Mouse (Mus musculus) stomach, embryonic 16.5 days (tissue): ENCODE data around the gene Pltp. TPM values are rescaled to one million over a fixed set of nuclear protein-coding genes. Genes with fewer than 3 reads are reported as not detected.
"Not testable (repeated sequence)": the region's sequence is repeated elsewhere in the genome, so short reads cannot be mapped to it uniquely, and the experiment has no call there.

ENCODE experiments used
- ATAC-seq: fragments of 200-750 bp; cut with Nextera tagmentation; 2 replicates; pipeline ENCODE4 v1.8.0; 2017; ENCODE audit warnings: moderate number of reproducible peaks, moderate TSS enrichment; ENCODE audit not compliant: insufficient read depth, low FRiP score
- H3K27ac ChIP-seq: fragments of 300-500 bp; sonication (generic); 2 replicates; pipeline ENCODE4 v1.5.1; 2014; ENCODE audit warnings: low read length
- H3K27me3 ChIP-seq: fragments of 300-500 bp; sonication (generic); 2 replicates; pipeline ENCODE4 v1.6.1; 2014; ENCODE audit warnings: low read length, control low read depth, mixed read lengths; ENCODE audit not compliant: control insufficient read depth, insufficient read depth
- H3K36me3 ChIP-seq: fragments of 300-500 bp; sonication (generic); 2 replicates; pipeline ENCODE4 v1.6.1; 2014; ENCODE audit warnings: low read length; ENCODE audit not compliant: control insufficient read depth, insufficient read depth
- H3K4me1 ChIP-seq: fragments of 300-500 bp; sonication (generic); 2 replicates; pipeline ENCODE4 v1.6.1; 2014; ENCODE audit warnings: low read length, control low read depth, mixed read lengths; ENCODE audit not compliant: control insufficient read depth, insufficient read depth
- H3K4me2 ChIP-seq: fragments of 300-500 bp; sonication (generic); 2 replicates; pipeline ENCODE4 v1.6.1; 2014; ENCODE audit warnings: low read depth, low read length, mixed read lengths
- H3K4me3 ChIP-seq: fragments of 300-500 bp; sonication (generic); replicated peaks from 2 replicates; pipeline ENCODE4 v1.5.1; 2014; ENCODE audit warnings: mild to moderate bottlenecking, low read length
- H3K9ac ChIP-seq: fragments of 300-500 bp; sonication (generic); 2 replicates; pipeline ENCODE4 v1.6.1; 2014; ENCODE audit warnings: low read length
- H3K9me3 ChIP-seq: fragments of 300-500 bp; sonication (generic); replicated peaks from 2 replicates; pipeline ENCODE4 v1.6.1; 2016; ENCODE audit warnings: low read length, control low read depth; ENCODE audit not compliant: control insufficient read depth
- WGBS: fragments of 180-500 bp; shearing (Covaris S2); extraction: QIAGEN DNeasy Blood & Tissue Kit; methylation state at CpG from one replicate; pipeline ENCODE4 v1.1.7; 2014; 5-methylcytosine and 5-hydroxymethylcytosine counted together
- polyA plus RNA-seq: library from polyadenylated mRNA; unstranded; fragments of >200 nt; fragmentation: Nextera tagmentation; extraction: Ambion mirVana; gene quantifications from 2 replicates; pipeline ENCODE4 v1.2.1, GENCODE M21; 2015

Pltp gene
- polyA plus RNA-seq, 1 experiment from 2014 or later, result 60.1 TPM

- Histone ChIP-seq H3K9me3 (no peaks in the 10 kb centered on the region), H3K27me3 (no peaks in the 10 kb centered on the region), H3K9ac (no peak overlapping the region), H3K36me3 (peaks cover 45% of the 10 kb centered on the region; the same call in 1 of the 2 replicates), H3K4me1 (peaks cover 5% of the 10 kb centered on the region; the same call in 1 of the 2 replicates), H3K27ac (no peak overlapping the region; the same call in 1 of the 2 replicates), H3K4me2 (no peak overlapping the region), H3K4me3 (no peak overlapping the region)
- WGBS, result 50% methylated on average over 7 of the region's 7 CpGs
- no peak for ATAC-seq
Measured at GRCm38 (mm10) chr2:164885788-164886187, 28.3 kb upstream of the Pltp start.

DNA sequence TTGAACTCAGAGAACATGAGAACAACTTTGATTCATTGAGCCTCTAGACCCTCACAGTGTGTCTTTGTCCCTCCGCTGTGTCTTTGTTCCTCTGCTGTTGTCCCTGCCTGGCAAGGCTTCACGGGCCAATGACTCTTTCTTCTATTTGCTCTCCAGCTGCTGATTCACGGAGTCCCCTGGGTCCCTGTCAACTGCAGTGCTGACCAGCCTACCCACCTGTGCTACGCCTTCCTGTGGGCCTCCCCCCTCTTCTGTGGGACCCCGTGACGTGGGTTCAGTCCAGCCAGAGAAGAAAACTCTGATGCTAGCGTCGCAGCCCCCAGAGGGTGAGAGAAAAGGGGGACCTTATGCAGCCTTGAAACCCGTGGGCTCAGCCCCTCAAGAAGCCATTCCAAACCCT lies 25.1 kb upstream of the Pltp start:
- H3K4me3 ChIP-seq, result no peak overlapping the region
- no peak for ATAC-seq
- WGBS, result 75% methylated on average over 9 of the region's 9 CpGs
- H3K9me3 ChIP-seq, result no peaks in the 10 kb centered on the region
- H3K27ac ChIP-seq, result no peak overlapping the region
- no peaks in the 10 kb centered on the region for H3K27me3 ChIP-seq
- no peak overlapping the region for H3K9ac ChIP-seq
- H3K36me3 ChIP-seq, result peaks cover 18% of the 10 kb centered on the region; the same call in 1 of the 2 replicates
- H3K4me2 ChIP-seq, result no peak overlapping the region
- H3K4me1 ChIP-seq, result peaks cover 17% of the 10 kb centered on the region

GRCm38 (mm10) chr2:164879568-164880277 lies 22.2 kb upstream of the Pltp start:
- Histone ChIP-seq H3K4me3 (peak overlapping the region; percentile 96), H3K9me3 (no peaks in the 10 kb centered on the region), H3K4me1 (peaks cover 19% of the 10 kb centered on the region), H3K36me3 (no peaks in the 10 kb centered on the region), H3K9ac (peak overlapping the region; percentile 100), H3K27ac (peak overlapping the region; percentile 100), H3K4me2 (peak overlapping the region; percentile 90), H3K27me3 (no peaks in the 10 kb centered on the region)
- under 1% methylated on average over 71 of the region's 72 CpGs for WGBS
- ATAC-seq, result peak; percentile 90

DNA sequence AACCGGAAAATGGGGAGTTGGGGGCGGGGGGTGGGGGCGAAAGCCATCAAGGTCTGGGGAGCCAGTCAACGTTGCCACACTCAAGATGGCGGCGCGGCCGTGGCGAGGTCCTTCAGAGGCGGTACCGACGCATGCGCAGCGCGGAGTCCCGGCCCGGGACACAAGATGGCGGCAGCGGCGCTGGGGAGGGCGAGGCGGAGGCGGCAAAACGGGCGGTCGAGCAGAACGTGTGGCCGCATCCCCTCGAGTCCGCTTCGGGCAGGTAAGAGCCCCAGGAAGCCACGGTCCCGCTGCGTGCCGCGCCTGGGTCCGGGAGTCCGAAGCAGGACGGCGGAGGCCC lies 21.7 kb upstream of the Pltp start, which contains the start of gene Pcif1:
Gene Pcif1 (plus strand): TSS at position 77 of the 340 bp plus-strand sequence.
- H3K4me1 ChIP-seq, result peaks cover 24% of the 10 kb centered on the region
- peak; percentile 85 for ATAC-seq
- under 1% methylated on average over 32 of the region's 40 CpGs for WGBS
- peak within 1 kb of the TSS; percentile 95 for H3K4me2 ChIP-seq
- no peaks in the 10 kb centered on the region for H3K9me3 ChIP-seq
- no peaks in the 10 kb centered on the region for H3K27me3 ChIP-seq
- peak within 1 kb of the TSS; percentile 100 for H3K9ac ChIP-seq
- H3K4me3 ChIP-seq, result peak within 1 kb of the TSS; percentile 96
- H3K36me3 ChIP-seq, result no peaks in the 10 kb centered on the region
- peak within 1 kb of the TSS; percentile 100 for H3K27ac ChIP-seq

GRCm38 (mm10) chr2:164878509-164879227 lies 21.2 kb upstream of the Pltp start:
- Histone ChIP-seq H3K27ac (peak overlapping the region; percentile 100), H3K4me3 (peak overlapping the region; percentile 96), H3K9me3 (no peaks in the 10 kb centered on the region), H3K4me2 (peak overlapping the region; percentile 95), H3K27me3 (no peaks in the 10 kb centered on the region), H3K4me1 (peaks cover 29% of the 10 kb centered on the region), H3K9ac (peak overlapping the region; percentile 100), H3K36me3 (no peaks in the 10 kb centered on the region)
- ATAC-seq, result peak; percentile 37; the same call in 1 of the 2 replicates
- 2% methylated on average over 28 of the region's 28 CpGs for whole genome bisulfite sequencing

DNA sequence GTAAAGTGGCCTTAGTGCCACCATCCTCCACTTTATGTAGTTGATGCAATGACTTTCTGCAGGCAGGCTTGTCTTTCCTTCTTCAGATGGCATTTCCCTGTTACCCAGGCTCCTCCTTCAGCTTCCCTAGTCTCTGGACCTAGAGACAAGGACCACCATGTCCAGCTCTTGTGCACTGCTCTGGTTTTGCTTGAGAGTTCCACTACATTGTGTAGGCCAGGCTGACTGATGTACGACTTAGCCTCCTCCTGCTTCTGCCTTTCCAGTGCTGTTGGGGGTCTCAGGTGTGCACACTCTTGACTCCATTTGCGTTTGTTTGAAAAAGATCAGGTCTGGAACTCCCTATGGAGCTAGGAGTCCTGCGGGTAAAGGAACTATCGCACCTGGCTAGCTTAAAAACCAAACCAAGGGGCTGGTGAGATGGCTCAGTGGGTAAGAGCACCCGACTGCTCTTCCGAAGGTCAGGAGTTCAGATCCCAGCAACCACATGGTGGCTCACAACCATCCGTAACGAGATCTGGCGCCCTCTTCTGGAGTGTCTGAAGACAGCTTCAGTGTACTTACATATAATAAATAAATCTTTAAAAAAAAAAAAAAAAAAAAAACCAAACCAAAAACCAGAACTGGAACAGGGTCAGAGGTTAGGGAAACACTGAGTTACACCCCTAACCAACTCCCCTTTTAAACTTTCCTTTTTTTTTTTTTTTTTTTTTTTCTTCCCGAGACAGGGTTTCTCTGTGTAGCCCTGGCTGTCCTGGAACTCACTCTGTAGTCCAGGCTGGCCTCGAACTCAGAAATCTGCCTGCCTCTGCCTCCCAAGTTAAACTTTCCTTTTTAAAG lies 20.1 kb upstream of the Pltp start:
- Histone ChIP-seq H3K9ac (peak overlapping the region; percentile 100; the same call in 1 of the 2 replicates), H3K27ac (0 out of 2 replicates have a peak overlapping the region, but pooled peaks have one; percentile 100), H3K4me2 (peak overlapping the region; percentile 95), H3K4me3 (peak overlapping the region; percentile 96; the same call in 1 of the 2 replicates), H3K4me1 (peaks cover 31% of the 10 kb centered on the region)
- not testable (repeated sequence) for H3K36me3 ChIP-seq, H3K27me3 ChIP-seq, H3K9me3 ChIP-seq, ATAC-seq
- 70% methylated on average over 11 of the region's 11 CpGs for WGBS

DNA sequence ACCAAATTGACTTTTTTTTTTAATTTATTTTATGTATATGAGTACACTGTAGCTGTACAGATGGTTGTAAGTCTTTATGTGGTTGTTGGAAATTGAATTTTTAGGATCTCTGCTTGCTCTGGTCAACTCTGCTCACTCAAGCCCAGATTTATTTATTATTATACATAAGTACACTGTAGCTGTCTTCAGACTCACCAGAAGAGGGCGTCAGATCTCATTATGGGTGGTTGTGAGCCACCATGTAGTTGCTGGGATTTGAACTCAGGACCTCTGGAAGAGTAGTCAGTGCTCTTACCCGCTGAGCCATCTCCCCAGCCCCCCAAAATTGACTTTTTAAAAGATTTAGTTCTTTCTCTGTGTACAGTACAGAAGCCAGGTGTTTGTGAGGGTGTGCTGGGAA lies 18.1 kb upstream of the Pltp start:
- not testable (repeated sequence) for H3K27ac ChIP-seq, H3K36me3 ChIP-seq, H3K9me3 ChIP-seq, H3K9ac ChIP-seq, H3K27me3 ChIP-seq, ATAC-seq, H3K4me2 ChIP-seq, H3K4me3 ChIP-seq
- H3K4me1 ChIP-seq, result peaks cover 28% of the 10 kb centered on the region
- WGBS, result 53% methylated on average over 2 of the region's 2 CpGs

DNA sequence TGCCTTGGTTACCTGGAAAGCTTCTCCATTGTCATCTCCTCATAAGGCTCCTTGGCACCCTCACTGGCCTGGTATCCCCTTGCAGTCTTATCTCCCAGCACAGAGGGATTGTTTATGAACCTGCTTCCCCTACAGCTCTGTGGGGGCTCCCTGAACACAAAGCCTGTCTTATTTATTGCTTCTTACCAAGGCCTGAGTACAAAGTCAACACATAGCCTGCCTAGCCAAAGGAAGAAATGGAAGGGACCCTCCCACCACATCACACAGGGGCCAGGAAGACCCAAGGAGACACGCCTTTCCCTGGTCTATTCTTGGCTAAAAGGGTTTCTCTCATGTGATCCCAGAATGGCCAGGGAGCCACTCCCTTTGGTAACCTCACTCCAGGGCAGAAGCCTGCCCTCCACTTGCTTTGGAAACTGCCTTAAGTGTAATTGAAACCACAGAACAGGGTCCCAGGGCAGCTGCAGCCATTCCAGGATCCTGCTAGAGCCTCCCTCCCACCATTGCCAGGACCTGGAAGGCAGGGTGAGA lies 16.8 kb upstream of the Pltp start:
- WGBS, result 29% methylated on average over 1 of the region's 1 CpGs
- Histone ChIP-seq H3K4me1 (peaks cover 23% of the 10 kb centered on the region), H3K27me3 (no peaks in the 10 kb centered on the region), H3K4me3 (no peak overlapping the region), H3K9ac (peak overlapping the region; percentile 50), H3K27ac (peak overlapping the region; percentile 83), H3K4me2 (no peak overlapping the region), H3K36me3 (no peaks in the 10 kb centered on the region), H3K9me3 (no peaks in the 10 kb centered on the region)
- ATAC-seq, result no peak
